Mouse (Mus musculus): ENCODE results near the gene Ccdc86. TPM values are rescaled to one million over a fixed set of nuclear protein-coding genes. Genes with fewer than 3 reads are reported as not detected.

Ccdc86 gene
- total RNA-seq, 2 experiments from 2014 or later = 7.8 to 9.4 TPM

GRCm38 (mm10) chr19:10952021-10952939, 3.2 kb upstream of the Ccdc86 start:
- peak in 1 of 2 experiments; percentile 12 for DNase-seq (ENCODE audit: extremely low spot score in 1 of 2, low spot score in 1 of 2)

GRCm38 (mm10) chr19:10949558-10949957, 492 bp upstream of the Ccdc86 start:
- DNase-seq (ENCODE audit: extremely low spot score in 1 of 2, low spot score in 1 of 2) = no peak

GRCm38 (mm10) chr19:10948416-10948815, 650 bp downstream of the Ccdc86 start:
- no peak for DNase-seq (ENCODE audit: extremely low spot score in 1 of 2, low spot score in 1 of 2)

- no peak for DNase-seq (ENCODE audit: extremely low spot score in 1 of 2, low spot score in 1 of 2)
These were observed 1.8 kb downstream of the Ccdc86 start for GRCm38 (mm10) chr19:10947219-10947618.

- DNase-seq (ENCODE audit: extremely low spot score in 1 of 2, low spot score in 1 of 2) = no peak
These were observed 2.6 kb downstream of the Ccdc86 start for GRCm38 (mm10) chr19:10946506-10946905.

GRCm38 (mm10) chr19:10943955-10944354, 5.1 kb downstream of the Ccdc86 start:
- DNase-seq (ENCODE audit: extremely low spot score in 1 of 2, low spot score in 1 of 2) = no peak

GRCm38 (mm10) chr19:10940801-10941457, 8.1 kb downstream of the Ccdc86 start:
- peak; percentile 20 to 26 for DNase-seq (ENCODE audit: extremely low spot score in 1 of 2, low spot score in 1 of 2)

GRCm38 (mm10) chr19:10940097-10940800, 8.8 kb downstream of the Ccdc86 start:
- peak; percentile 49 to 71 for DNase-seq (ENCODE audit: extremely low spot score in 1 of 2, low spot score in 1 of 2)

GRCm38 (mm10) chr19:10938771-10939170, 10.3 kb downstream of the Ccdc86 start:
- DNase-seq (ENCODE audit: extremely low spot score in 1 of 2, low spot score in 1 of 2) = no peak

GRCm38 (mm10) chr19:10937110-10937563, 11.9 kb downstream of the Ccdc86 start, which contains the start of gene Ptgdr2:
Gene Ptgdr2, plus strand, starts transcription at chr19:10937160.
- DNase-seq (ENCODE audit: extremely low spot score in 1 of 2, low spot score in 1 of 2) = no peak

- no peak for DNase-seq (ENCODE audit: extremely low spot score in 1 of 2, low spot score in 1 of 2)
These were observed 13.0 kb downstream of the Ccdc86 start for GRCm38 (mm10) chr19:10936077-10936476.

GRCm38 (mm10) chr19:10935029-10935428, 14.0 kb downstream of the Ccdc86 start:
- no peak for DNase-seq (ENCODE audit: extremely low spot score in 1 of 2, low spot score in 1 of 2)

GRCm38 (mm10) chr19:10930641-10931040, 18.4 kb downstream of the Ccdc86 start:
- no peak for DNase-seq (ENCODE audit: extremely low spot score in 1 of 2, low spot score in 1 of 2)

- DNase-seq (ENCODE audit: extremely low spot score in 1 of 2, low spot score in 1 of 2) = no peak
These were observed 22.4 kb downstream of the Ccdc86 start for GRCm38 (mm10) chr19:10926666-10927065.

GRCm38 (mm10) chr19:10926123-10926621, 22.9 kb downstream of the Ccdc86 start:
- no peak for DNase-seq (ENCODE audit: extremely low spot score in 1 of 2, low spot score in 1 of 2)

- no peak for DNase-seq (ENCODE audit: extremely low spot score in 1 of 2, low spot score in 1 of 2)
These were observed 24.8 kb downstream of the Ccdc86 start for GRCm38 (mm10) chr19:10924220-10924619.

- no peak for DNase-seq (ENCODE audit: extremely low spot score in 1 of 2, low spot score in 1 of 2)
These were observed 28.0 kb downstream of the Ccdc86 start for GRCm38 (mm10) chr19:10921058-10921457.

- DNase-seq (ENCODE audit: extremely low spot score in 1 of 2, low spot score in 1 of 2) = no peak
These were observed 28.5 kb downstream of the Ccdc86 start, which contains the start of gene Zp1 for GRCm38 (mm10) chr19:10920532-10920931. Gene Zp1, minus strand, starts transcription at chr19:10920632.

- DNase-seq (ENCODE audit: extremely low spot score in 1 of 2, low spot score in 1 of 2) = no peak
These were observed 30.6 kb downstream of the Ccdc86 start for GRCm38 (mm10) chr19:10918321-10918991.

- no peak for DNase-seq (ENCODE audit: extremely low spot score in 1 of 2, low spot score in 1 of 2)
These were observed 32.6 kb downstream of the Ccdc86 start for GRCm38 (mm10) chr19:10916506-10916905.
